Mouse (Mus musculus) v-Abl transformed pro-B cells (cell line): ENCODE data around the gene Hoxb4.

Experiments used
- in situ Hi-C, 2 experiments: fragments of 400-800 bp; cut with MboI; formaldehyde crosslinking; loops; one replicate each; pipeline ENCODE4 v1.15.1; 2025; ENCODE audit not compliant: unreplicated experiment in 2 of 2

Hoxb4 gene

GRCm38 (mm10) chr11:96366092-96367041 is 48.3 kb downstream of the Hoxb4 start:
- in situ Hi-C loops = no loop called here

GRCm38 (mm10) chr11:96367141-96367540 is 49.1 kb downstream of the Hoxb4 start:
- in situ Hi-C loops = no loop called here

- in situ Hi-C loops = no loop called here
Measured at GRCm38 (mm10) chr11:96368686-96369085, 50.6 kb downstream of the Hoxb4 start.

- in situ Hi-C loops = no loop called here
Measured at GRCm38 (mm10) chr11:96369140-96369539, 51.1 kb downstream of the Hoxb4 start.
